Mouse (Mus musculus): ENCODE measurements at regions not wholly inside any gene's neighbourhood (a gene's known extent, or its start where the extent isn't known, plus 50 kb on each side); places are given as distances from the start of the nearest gene placed in this dataset.

GRCm38 (mm10) chr3:143865626-143866025 is 339.4 kb downstream of the Lmo4 start:
- H3K9me3 ChIP-seq (replicated peaks): no peaks in the 10 kb centered on the region
- H3K4me2 ChIP-seq: no peak overlapping the region
- no peaks in the 10 kb centered on the region for H3K27me3 ChIP-seq (replicated peaks)
- 75% methylated on average over 7 of the region's 7 CpGs for WGBS
- no peak overlapping the region for H3K4me3 ChIP-seq
- H3K36me3 ChIP-seq: no peaks in the 10 kb centered on the region
- ATAC-seq (ENCODE audit: insufficient number of reproducible peaks, low FRiP score): no peak
- no peak overlapping the region for H3K27ac ChIP-seq (ENCODE audit: poor library complexity, severe bottlenecking)
- H3K9ac ChIP-seq: no peak overlapping the region
- no peaks in the 10 kb centered on the region for H3K4me1 ChIP-seq (replicated peaks)

GRCm38 (mm10) chr3:143864490-143864889 is 340.5 kb downstream of the Lmo4 start:
- Histone ChIP-seq H3K27me3 (replicated peaks) (no peaks in the 10 kb centered on the region), H3K4me1 (replicated peaks) (no peaks in the 10 kb centered on the region), H3K36me3 (no peaks in the 10 kb centered on the region), H3K27ac (ENCODE audit: poor library complexity, severe bottlenecking) (no peak overlapping the region), H3K4me2 (no peak overlapping the region), H3K9me3 (replicated peaks) (no peaks in the 10 kb centered on the region), H3K9ac (no peak overlapping the region), H3K4me3 (no peak overlapping the region)
- 70% methylated on average over 10 of the region's 10 CpGs for WGBS
- no peak for ATAC-seq (ENCODE audit: insufficient number of reproducible peaks, low FRiP score)

GRCm38 (mm10) chr3:143862531-143862930 is 342.5 kb downstream of the Lmo4 start:
- Histone ChIP-seq H3K9ac (no peak overlapping the region), H3K4me2 (no peak overlapping the region), H3K9me3 (replicated peaks) (no peaks in the 10 kb centered on the region), H3K4me3 (no peak overlapping the region), H3K27ac (ENCODE audit: poor library complexity, severe bottlenecking) (no peak overlapping the region), H3K27me3 (replicated peaks) (no peaks in the 10 kb centered on the region), H3K4me1 (replicated peaks) (no peaks in the 10 kb centered on the region), H3K36me3 (no peaks in the 10 kb centered on the region)
- ATAC-seq (ENCODE audit: insufficient number of reproducible peaks, low FRiP score): no peak
- 81% methylated on average over 11 of the region's 11 CpGs for WGBS

GRCm38 (mm10) chr3:143861866-143862265 is 343.2 kb downstream of the Lmo4 start:
- Histone ChIP-seq H3K9me3 (replicated peaks) (no peaks in the 10 kb centered on the region), H3K4me2 (no peak overlapping the region), H3K36me3 (no peaks in the 10 kb centered on the region), H3K4me1 (replicated peaks) (no peaks in the 10 kb centered on the region), H3K9ac (no peak overlapping the region), H3K27ac (ENCODE audit: poor library complexity, severe bottlenecking) (no peak overlapping the region), H3K27me3 (replicated peaks) (no peaks in the 10 kb centered on the region), H3K4me3 (no peak overlapping the region)
- no peak for ATAC-seq (ENCODE audit: insufficient number of reproducible peaks, low FRiP score)
- 79% methylated on average over 4 of the region's 4 CpGs for WGBS

DNA sequence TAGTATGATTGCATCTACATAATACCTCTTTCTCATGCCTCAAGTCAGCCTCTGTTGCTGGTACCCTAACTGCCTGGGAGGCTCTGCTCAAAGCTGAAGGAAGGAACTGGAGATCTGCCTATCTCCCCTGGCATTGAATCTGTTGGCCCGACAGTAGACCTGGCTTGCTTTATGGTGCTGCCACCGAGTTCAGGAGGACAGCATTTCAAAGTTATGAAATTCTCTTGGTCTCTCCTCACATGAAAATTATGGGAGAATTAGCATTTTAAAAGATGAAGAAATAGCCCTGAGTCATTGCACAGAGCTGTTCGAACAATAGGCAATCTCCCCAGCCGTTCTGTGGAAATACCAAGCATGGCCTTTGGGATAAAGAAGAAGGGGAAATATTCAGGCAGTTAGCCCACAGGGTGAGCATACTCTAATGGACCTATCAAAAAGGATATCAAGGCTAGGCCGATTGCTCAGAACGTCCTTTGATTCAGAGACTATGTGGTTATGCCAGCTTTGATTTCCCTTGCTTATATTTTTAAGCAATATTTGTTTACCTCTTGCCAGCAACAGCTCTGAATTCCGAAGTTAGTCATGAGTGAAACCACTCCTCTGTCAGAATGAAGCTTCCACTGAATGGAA is 369.3 kb downstream of the Lmo4 start:
- H3K4me3 ChIP-seq: no peak overlapping the region
- no peak overlapping the region for H3K4me2 ChIP-seq
- no peaks in the 10 kb centered on the region for H3K36me3 ChIP-seq
- no peaks in the 10 kb centered on the region for H3K4me1 ChIP-seq (replicated peaks)
- H3K9me3 ChIP-seq (replicated peaks): no peaks in the 10 kb centered on the region
- no peak overlapping the region for H3K9ac ChIP-seq
- no peak overlapping the region for H3K27ac ChIP-seq (ENCODE audit: poor library complexity, severe bottlenecking)
- no peaks in the 10 kb centered on the region for H3K27me3 ChIP-seq (replicated peaks)
- ATAC-seq (ENCODE audit: insufficient number of reproducible peaks, low FRiP score): no peak
- whole genome bisulfite sequencing: 76% methylated on average over 7 of the region's 7 CpGs

GRCm38 (mm10) chr3:143834725-143835124 is 370.3 kb downstream of the Lmo4 start:
- Histone ChIP-seq H3K4me2 (no peak overlapping the region), H3K27ac (ENCODE audit: poor library complexity, severe bottlenecking) (no peak overlapping the region), H3K4me1 (replicated peaks) (no peaks in the 10 kb centered on the region), H3K36me3 (no peaks in the 10 kb centered on the region), H3K27me3 (replicated peaks) (no peaks in the 10 kb centered on the region), H3K9ac (no peak overlapping the region), H3K4me3 (no peak overlapping the region), H3K9me3 (replicated peaks) (no peaks in the 10 kb centered on the region)
- ATAC-seq (ENCODE audit: insufficient number of reproducible peaks, low FRiP score): no peak
- 63% methylated on average over 2 of the region's 2 CpGs for WGBS

DNA sequence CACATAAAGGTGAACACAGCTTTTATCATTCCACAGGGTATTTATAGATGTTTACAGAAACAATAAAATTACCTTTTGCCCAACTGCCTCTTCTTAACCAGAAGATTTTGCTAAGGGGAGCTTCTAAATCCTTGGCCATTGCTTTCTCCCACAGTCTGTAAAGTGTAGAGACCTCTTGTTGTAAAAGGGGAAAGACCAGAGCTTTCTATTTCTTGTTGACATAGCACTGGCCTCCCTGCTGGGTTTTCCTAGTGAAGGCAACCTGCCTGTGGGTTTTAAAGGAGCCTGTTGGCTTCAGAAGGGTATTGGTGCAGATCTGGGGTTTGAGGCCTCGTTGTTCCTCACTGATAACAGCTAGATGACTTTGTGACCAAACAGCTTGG is 381.6 kb downstream of the Lmo4 start:
- Histone ChIP-seq H3K4me3 (no peak overlapping the region), H3K4me1 (replicated peaks) (no peaks in the 10 kb centered on the region), H3K4me2 (no peak overlapping the region), H3K36me3 (no peaks in the 10 kb centered on the region), H3K9me3 (replicated peaks) (no peaks in the 10 kb centered on the region), H3K9ac (no peak overlapping the region), H3K27me3 (replicated peaks) (no peaks in the 10 kb centered on the region), H3K27ac (ENCODE audit: poor library complexity, severe bottlenecking) (no peak overlapping the region)
- WGBS: 16% methylated on average over 1 of the region's 1 CpGs
- ATAC-seq (ENCODE audit: insufficient number of reproducible peaks, low FRiP score): no peak

DNA sequence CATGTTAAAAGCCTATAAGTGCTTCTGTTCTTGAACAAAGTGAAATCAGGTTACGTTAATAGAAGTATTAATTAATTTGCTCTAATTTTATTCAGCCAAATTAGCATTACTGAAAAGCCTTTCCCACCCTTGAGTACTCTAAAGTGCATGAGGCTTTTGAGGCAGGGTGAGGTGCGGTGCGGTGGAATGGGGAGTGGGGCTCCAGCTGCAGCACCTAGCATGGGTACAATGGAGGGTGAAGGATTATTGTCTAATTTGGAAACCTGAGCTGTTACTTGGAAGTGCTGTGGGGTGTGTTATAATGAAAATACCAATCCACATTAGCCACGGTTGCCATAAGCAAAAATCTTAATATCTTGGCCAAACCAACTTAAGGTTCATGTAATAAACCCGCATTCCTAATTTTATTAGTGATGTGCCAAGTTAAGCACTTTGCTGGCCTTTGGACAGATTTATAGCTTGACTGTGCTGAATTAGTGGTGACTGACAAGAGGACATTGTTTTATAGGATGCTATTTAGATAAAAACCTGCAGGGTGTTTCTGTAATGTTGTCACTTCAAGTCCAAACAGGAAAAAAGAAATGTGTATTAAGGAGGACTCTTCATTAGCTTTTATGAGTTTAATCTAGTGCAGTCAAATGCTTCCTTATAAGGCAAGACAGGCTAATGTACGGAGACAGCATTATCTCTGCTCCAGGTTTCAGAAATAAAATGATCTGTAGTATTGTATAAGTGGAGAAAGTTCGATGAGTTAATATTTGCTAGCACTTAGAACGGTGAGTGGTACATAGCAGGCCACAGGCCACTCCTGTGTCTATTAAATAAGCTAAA is 382.2 kb downstream of the Lmo4 start:
- no peaks in the 10 kb centered on the region for H3K27me3 ChIP-seq (replicated peaks)
- H3K4me3 ChIP-seq: no peak overlapping the region
- no peak overlapping the region for H3K27ac ChIP-seq (ENCODE audit: poor library complexity, severe bottlenecking)
- no peaks in the 10 kb centered on the region for H3K36me3 ChIP-seq
- 79% methylated on average over 8 of the region's 8 CpGs for WGBS
- H3K9me3 ChIP-seq (replicated peaks): no peaks in the 10 kb centered on the region
- ATAC-seq (ENCODE audit: insufficient number of reproducible peaks, low FRiP score): no peak
- no peak overlapping the region for H3K9ac ChIP-seq
- no peaks in the 10 kb centered on the region for H3K4me1 ChIP-seq (replicated peaks)
- H3K4me2 ChIP-seq: no peak overlapping the region

DNA sequence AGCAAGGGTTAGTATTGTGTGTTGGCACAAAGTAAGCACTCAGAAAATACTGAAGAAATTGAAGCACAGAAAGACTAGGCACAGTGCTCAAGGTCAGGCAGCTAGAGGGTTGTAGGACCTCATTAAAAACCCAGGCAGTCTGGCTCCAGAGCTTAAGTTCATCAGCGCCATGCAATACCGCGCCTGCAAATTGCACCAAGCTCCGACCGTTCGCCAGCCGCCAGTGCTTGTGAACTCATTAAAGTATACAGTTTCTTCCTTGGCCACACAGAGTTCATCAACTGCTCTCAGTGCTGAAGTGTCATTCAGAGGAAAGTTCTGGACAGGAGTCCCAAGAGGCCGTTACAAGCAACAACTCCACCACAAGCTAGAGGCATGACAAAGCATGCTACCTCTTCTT is 397.5 kb downstream of the Lmo4 start:
- Histone ChIP-seq H3K4me2 (no peak overlapping the region), H3K4me3 (no peak overlapping the region), H3K9me3 (replicated peaks) (no peaks in the 10 kb centered on the region), H3K9ac (no peak overlapping the region), H3K27me3 (replicated peaks) (no peaks in the 10 kb centered on the region), H3K36me3 (no peaks in the 10 kb centered on the region), H3K4me1 (replicated peaks) (no peaks in the 10 kb centered on the region), H3K27ac (ENCODE audit: poor library complexity, severe bottlenecking) (no peak overlapping the region)
- ATAC-seq (ENCODE audit: insufficient number of reproducible peaks, low FRiP score): no peak
- WGBS: 91% methylated on average over 8 of the region's 8 CpGs

- no peak overlapping the region for H3K9ac ChIP-seq
- H3K36me3 ChIP-seq: no peaks in the 10 kb centered on the region
- ATAC-seq (ENCODE audit: insufficient number of reproducible peaks, low FRiP score): no peak
- H3K9me3 ChIP-seq (replicated peaks): no peaks in the 10 kb centered on the region
- no peaks in the 10 kb centered on the region for H3K4me1 ChIP-seq (replicated peaks)
- WGBS: 81% methylated on average over 3 of the region's 3 CpGs
- H3K4me2 ChIP-seq: no peak overlapping the region
- no peaks in the 10 kb centered on the region for H3K27me3 ChIP-seq (replicated peaks)
- H3K4me3 ChIP-seq: no peak overlapping the region
- no peak overlapping the region for H3K27ac ChIP-seq (ENCODE audit: poor library complexity, severe bottlenecking)
These were observed 398.1 kb downstream of the Lmo4 start for GRCm38 (mm10) chr3:143806940-143807339.

DNA sequence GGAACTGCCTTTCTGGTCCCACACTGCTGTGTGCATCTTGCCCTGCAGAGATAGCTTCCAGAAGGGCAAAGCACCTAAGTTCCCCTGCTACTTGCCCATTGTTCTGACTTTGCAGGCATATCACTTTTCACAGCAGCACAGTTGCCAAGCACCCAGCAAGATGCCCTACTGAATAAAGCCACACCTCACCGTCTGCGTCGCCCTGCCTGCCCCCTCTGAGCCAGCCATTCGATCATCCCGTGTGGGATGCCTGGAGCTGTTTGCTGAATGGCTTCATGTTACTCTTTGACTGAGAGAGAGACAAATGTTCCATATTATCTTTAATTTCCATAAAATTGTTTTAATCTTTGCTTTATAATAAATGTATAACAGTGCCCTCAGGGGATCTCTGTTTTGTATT is 407.2 kb downstream of the Lmo4 start:
- no peak overlapping the region for H3K27ac ChIP-seq (ENCODE audit: poor library complexity, severe bottlenecking)
- no peak overlapping the region for H3K9ac ChIP-seq
- 0 out of 2 replicates have a peak, but pooled peaks cover 3% of the 10 kb centered on the region for H3K4me1 ChIP-seq (replicated peaks)
- H3K4me3 ChIP-seq: no peak overlapping the region
- H3K9me3 ChIP-seq (replicated peaks): no peaks in the 10 kb centered on the region
- 65% methylated on average over 5 of the region's 5 CpGs for WGBS
- no peak for ATAC-seq (ENCODE audit: insufficient number of reproducible peaks, low FRiP score)
- H3K4me2 ChIP-seq: no peak overlapping the region
- no peaks in the 10 kb centered on the region for H3K27me3 ChIP-seq (replicated peaks)
- H3K36me3 ChIP-seq: no peaks in the 10 kb centered on the region

- 79% methylated on average over 8 of the region's 8 CpGs for WGBS
- H3K27ac ChIP-seq (ENCODE audit: poor library complexity, severe bottlenecking): no peak overlapping the region
- no peaks in the 10 kb centered on the region for H3K4me1 ChIP-seq (replicated peaks)
- H3K36me3 ChIP-seq: no peaks in the 10 kb centered on the region
- ATAC-seq (ENCODE audit: insufficient number of reproducible peaks, low FRiP score): no peak
- H3K27me3 ChIP-seq (replicated peaks): no peaks in the 10 kb centered on the region
- H3K4me2 ChIP-seq: no peak overlapping the region
- no peak overlapping the region for H3K4me3 ChIP-seq
- H3K9me3 ChIP-seq (replicated peaks): no peaks in the 10 kb centered on the region
- H3K9ac ChIP-seq: no peak overlapping the region
These were observed 414.1 kb downstream of the Lmo4 start for GRCm38 (mm10) chr3:143790905-143791304.
